Mouse (Mus musculus) kidney, adult 18-20 months (tissue): ENCODE results near the gene Epo.

Experiments used
- DNase-seq: peaks from one replicate; pipeline ENCODE4 v3.0.0; 2021

Gene Epo

DNA sequence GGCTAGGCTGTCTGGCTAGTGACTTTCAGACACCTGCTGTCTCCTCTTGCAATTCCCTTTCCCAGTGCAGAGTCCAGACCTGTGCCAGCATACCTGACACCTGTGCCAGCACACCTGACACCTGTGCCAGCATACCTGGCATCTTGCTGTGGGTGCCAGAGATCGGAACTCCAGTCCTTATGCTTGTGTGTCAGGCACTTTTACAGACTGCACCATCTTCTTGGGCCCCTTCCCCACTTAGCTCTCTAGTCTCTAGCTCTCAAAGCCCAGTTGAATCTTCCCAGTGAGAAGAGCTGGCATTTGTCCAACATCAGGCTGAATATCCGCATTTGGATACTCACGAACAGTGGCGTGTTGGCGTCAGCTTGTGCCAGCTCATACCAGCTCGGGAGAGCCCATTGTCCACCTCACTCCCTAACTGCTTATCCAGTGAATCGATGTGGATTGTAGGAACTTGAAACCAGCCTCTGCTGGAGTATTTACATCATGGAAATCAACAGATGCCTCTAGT is 6.3 kb upstream of the Epo start:
- DNase-seq = no peak

- no peak for DNase-seq
These were observed 4.4 kb upstream of the Epo start for GRCm38 (mm10) chr5:137537461-137537860.

DNA sequence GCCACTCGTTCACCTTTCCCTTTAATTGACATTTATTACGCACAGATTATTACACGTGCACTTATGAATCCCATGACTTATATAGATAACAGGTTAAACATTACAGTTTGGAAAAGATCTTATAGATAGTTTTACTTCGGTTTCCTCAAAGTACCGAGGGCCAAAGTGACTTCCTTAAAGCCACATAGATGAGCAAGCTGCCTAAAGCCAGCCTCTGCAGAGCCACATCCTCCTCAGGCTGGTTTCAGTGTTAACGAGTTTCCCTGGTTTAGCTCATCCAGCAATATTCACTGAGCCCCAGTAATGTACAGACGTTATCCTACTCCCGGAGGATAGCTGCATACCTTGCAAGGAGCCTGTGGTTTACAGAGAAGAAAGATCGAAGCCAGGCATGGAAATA is 2.3 kb upstream of the Epo start:
- no peak for DNase-seq

GRCm38 (mm10) chr5:137534762-137535161 is 1.7 kb upstream of the Epo start:
- no peak for DNase-seq

- no peak for DNase-seq
These were observed 280 bp downstream of the Epo start for GRCm38 (mm10) chr5:137532808-137533116.

DNA sequence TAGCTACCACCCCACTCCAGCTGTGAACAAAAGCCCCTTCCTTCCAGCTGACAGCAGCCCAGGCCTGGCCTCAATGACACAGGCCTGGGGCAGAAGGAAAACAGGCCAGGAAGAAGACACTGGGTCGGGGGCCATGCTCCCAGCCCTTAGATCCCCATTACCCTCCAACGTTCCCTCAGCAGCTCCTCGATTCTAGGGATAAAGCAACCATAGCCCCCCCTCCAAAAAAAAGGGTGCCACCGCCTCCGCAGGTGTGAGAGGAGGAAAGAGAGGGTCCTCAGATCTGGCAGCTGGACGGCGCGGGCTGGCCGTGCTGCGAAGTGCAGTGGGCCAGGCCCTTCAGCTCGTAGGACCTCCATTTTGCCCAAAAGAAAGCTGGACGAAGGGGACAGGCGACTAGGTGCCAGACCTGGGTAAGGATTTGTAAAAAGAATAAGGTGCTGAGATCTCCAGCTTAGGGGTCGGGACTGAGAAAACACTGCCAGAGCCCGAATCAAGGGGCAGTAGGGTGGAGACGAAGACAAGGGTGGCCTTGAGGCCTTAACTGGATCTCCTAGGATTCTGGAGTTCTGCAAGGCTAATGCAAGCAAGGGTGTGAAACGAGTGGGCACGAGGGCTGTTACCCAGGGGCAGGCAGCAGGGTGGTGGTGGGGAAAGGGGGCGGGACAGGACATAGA is 773 bp downstream of the Epo start:
- peak; percentile 61 for DNase-seq

GRCm38 (mm10) chr5:137531414-137532130 is 1.5 kb downstream of the Epo start:
- DNase-seq = peak; percentile 67

- DNase-seq = peak; percentile 72
These were observed 2.2 kb downstream of the Epo start for GRCm38 (mm10) chr5:137530588-137531413.

DNA sequence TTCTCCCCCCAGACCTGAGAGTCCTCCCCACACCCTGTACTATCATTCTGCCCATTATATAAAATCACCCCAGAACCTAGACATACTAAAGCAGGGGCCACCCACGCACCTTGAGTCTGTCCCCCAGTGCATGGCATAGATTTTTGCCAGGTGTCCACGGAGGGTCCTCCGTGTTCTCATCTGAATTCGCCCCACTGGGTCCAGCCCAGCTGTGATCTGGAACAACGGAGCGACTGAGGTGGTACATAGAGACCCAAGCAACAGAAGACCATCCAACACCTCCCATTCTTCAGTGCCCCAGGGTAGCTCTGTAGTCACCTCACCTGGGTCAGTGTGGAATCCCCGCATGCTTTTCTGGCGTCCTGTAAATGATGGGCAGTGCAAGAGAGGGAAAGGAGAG is 3.0 kb downstream of the Epo start:
- DNase-seq = no peak

- no peak for DNase-seq
These were observed 3.6 kb downstream of the Epo start for GRCm38 (mm10) chr5:137529221-137529995.

DNA sequence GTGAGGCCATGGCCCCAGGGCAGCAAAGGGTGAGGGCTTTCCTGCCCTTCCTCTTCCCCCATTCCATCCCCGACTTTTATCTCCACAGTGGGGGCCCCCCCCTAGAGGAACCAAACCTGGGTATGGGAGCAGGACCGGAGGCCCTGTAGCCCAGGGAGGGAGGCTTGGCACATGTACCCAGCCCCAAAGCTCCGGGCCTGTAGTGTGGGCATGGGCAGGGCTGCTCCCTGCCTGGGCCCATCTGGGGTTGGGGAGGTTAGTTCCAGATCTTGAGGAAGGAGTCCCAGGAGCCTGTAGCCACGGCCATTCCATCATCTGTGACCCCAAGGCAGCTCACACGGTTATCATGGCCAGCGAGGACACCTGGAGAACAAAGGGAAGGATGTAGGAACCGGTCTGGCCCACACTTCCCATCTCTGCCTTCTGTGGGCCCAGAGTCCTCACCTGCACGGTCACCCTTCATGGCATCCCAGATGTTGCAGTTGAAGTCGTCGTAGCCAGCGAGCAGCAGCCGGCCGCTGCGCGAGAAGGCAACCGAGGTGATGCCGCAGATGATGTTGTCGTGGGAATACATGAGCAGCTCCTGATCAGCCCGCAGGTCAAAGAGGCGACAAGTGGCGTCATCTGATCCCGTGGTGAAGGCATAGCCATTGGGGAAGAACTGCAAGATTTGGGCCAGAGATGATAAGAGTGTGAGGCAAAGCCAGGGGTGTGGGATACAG is 4.6 kb downstream of the Epo start:
- DNase-seq = no peak

- DNase-seq = no peak
These were observed 5.6 kb downstream of the Epo start for GRCm38 (mm10) chr5:137527413-137527812.

DNA sequence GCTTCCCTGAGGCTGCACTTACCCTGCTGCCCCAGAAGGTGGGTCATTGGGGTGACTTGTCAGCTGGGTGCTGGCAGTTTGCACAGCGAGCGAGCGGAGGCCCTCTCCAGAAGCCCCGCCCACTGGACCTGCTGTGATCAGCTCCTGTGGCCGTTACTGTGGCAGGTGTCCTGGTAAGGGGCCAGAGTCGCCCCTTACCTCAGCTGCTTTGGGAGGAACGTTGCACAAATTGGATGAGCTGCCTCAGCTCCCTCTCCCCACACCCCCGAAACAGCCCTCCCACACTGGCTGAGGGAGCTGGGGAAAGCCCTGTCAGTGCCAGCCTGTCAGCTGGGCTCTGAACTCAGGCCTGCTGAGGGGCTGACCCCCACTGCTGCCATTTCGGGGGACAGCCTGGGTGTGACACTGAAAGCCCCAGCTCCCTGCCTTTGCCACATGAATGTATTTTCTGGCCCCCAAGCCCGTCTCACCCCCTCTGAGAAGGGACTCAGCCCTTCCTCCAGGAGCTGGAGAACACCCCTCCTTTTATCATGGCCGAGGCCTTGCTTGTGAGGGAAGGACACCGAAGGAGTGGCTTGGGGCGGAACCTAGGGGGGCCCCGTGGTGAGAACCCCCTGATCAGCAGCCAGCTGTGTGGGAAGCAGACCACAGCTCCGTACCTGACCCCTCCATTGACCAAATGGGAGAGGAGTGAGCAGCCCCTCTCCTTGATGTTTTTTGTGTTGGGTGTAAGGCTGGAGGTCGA is 6.7 kb downstream of the Epo start:
- DNase-seq = peak; percentile 46

GRCm38 (mm10) chr5:137525511-137525910 is 7.5 kb downstream of the Epo start:
- no peak for DNase-seq

- no peak for DNase-seq
These were observed 8.4 kb downstream of the Epo start for GRCm38 (mm10) chr5:137524671-137525070.

DNA sequence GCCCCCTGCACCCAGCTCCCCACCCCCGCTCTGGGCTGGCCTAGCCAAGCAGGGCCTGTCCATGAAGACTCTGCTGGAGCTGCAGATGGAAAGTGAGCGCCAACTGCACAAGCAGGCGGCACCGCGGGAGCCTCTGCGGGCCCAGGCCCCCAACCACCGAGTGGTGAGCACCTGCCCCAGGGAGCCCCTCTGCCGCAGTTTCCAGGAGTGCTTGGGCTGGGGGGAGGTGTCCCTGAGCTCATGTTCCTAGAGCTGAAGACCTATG is 8.9 kb downstream of the Epo start:
- no peak for DNase-seq

DNA sequence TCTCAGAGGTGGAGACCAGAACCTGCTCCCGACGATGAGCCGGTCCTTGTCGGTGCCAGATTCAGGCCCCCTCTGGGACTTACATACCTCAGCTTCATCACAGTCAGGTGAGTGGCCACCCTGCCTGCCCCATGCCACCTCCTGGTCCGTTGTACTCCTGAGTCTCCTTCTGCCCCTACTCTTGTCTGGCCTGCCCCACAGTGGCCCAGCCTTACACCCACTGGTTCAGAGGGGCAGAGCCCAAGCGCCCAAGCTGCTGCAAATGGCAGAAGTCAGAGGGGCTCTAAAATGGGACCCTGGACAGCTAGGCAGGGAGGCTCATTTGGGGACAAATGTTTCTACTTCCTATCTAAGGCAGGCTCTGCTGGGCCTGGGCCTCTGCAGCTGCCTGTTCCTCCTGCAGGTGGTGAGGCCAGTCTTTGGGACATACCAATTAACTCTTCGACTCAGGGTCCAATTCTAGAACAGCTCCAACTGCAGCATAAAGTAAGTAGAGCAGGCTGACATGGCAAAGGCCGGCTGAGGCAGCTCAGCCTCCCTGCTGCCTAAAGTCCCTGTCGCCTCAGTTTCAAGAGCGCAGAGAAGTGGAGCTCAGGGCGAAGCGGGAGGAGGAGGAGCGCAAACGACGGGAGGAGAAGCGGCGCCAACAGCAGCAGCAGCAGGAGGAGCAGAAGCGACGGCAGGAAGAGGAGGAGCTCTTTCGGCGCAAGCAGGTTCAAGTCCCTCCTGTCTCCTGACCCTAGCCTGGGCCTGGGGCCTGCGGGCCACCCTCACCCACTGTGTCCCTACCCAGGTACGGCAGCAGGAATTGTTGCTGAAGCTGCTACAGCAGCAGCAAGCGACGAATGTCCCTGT is 9.4 kb downstream of the Epo start:
- DNase-seq = no peak

GRCm38 (mm10) chr5:137522711-137523110 is 10.3 kb downstream of the Epo start:
- no peak for DNase-seq

- DNase-seq = no peak
These were observed 11.2 kb downstream of the Epo start for GRCm38 (mm10) chr5:137521861-137522260.

DNA sequence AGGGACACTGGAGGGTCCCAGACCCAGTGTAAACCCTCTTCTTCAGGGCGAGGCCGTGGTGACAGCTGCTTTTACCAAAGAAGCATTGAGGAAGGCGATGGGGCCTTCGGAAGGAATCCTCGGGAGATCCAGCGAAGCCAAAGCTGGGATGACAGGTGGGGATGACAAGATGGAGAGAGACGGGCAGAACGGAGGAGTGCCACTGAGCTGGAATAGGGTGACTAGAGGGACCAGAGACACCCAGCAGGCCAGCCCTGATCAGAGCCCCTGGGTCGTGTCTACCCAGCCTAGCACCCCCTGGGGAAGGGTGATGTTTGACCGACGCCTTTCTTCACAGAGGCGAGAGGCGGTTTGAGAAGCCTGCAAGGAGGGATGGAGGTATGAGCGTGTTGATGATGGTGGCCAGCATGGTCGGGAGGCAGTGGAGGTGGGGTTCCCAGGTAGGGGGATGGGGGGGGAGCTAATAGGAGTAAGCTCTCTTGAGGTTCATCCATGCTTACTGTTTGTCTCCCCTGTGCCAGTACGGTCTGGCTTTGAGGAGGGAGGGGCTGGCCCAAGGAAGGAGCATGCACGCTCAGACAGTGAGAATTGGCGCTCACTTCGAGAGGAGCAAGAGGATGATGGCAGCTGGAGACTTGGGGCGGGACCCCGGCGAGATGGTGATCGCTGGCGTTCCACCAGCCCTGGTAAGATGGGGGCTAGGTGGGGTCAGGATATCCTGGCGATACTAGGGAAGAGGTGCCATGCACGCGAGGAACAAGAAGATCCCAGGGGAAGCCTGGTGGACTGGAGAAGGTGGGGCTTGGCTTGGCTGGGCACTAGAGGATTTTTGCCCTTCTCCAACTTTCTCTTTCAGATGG is 13.1 kb downstream of the Epo start:
- DNase-seq = no peak
